Mouse (Mus musculus) embryonic facial prominence, embryonic 11.5 days (tissue): ENCODE results near the gene Capn10. TPM values are rescaled to one million over a fixed set of nuclear protein-coding genes. Genes with fewer than 3 reads are reported as not detected.

Experiments used
- ATAC-seq: fragments of 200-750 bp; cut with Nextera tagmentation; replicated peaks from 2 replicates; pipeline ENCODE4 v1.8.0; 2017; ENCODE audit warnings: low read depth; ENCODE audit not compliant: insufficient number of reproducible peaks, low FRiP score, low TSS enrichment
- DNase-seq: peaks from one replicate; pipeline ENCODE4 v3.0.0-alpha.2; 2015; ENCODE audit warnings: low spot score
- H3K27ac ChIP-seq: fragments of 300-500 bp; sonication (generic); replicated peaks from 2 replicates; pipeline ENCODE4 v1.5.1; 2014; ENCODE audit warnings: mild to moderate bottlenecking, low read depth, low read length, control low read depth
- H3K27me3 ChIP-seq: fragments of 300-500 bp; sonication (generic); 2 replicates; pipeline ENCODE4 v1.6.1; 2014; ENCODE audit warnings: mild to moderate bottlenecking, low read length, moderate library complexity, mixed read lengths; ENCODE audit not compliant: control insufficient read depth, insufficient read depth
- H3K36me3 ChIP-seq: fragments of 300-500 bp; sonication (generic); replicated peaks from 2 replicates; pipeline ENCODE4 v1.6.1; 2014; ENCODE audit warnings: low read depth, mild to moderate bottlenecking, low read length, moderate library complexity, mixed read lengths; ENCODE audit not compliant: control insufficient read depth, insufficient read depth
- H3K4me1 ChIP-seq: fragments of 300-500 bp; sonication (generic); 2 replicates; pipeline ENCODE4 v1.6.1; 2014; ENCODE audit warnings: low read length, mixed read lengths; ENCODE audit not compliant: control insufficient read depth, insufficient read depth
- H3K4me2 ChIP-seq: fragments of 300-500 bp; sonication (generic); 2 replicates; pipeline ENCODE4 v1.6.1; 2014; ENCODE audit warnings: low read depth, mild to moderate bottlenecking, control low read depth, low read length, moderate library complexity
- H3K4me3 ChIP-seq: fragments of 300-500 bp; sonication (generic); 2 replicates; pipeline ENCODE4 v1.5.1; 2014; ENCODE audit warnings: low read depth, low read length, control low read depth
- H3K9ac ChIP-seq: fragments of 300-500 bp; sonication (generic); replicated peaks from 2 replicates; pipeline ENCODE4 v1.6.1; 2014; ENCODE audit warnings: mild to moderate bottlenecking, control low read depth, low read length
- H3K9me3 ChIP-seq: fragments of 300-500 bp; sonication (generic); replicated peaks from 2 replicates; pipeline ENCODE4 v1.6.1; 2016; ENCODE audit warnings: mild to moderate bottlenecking, low read length, inconsistent platforms, mixed read lengths; ENCODE audit not compliant: control insufficient read depth
- WGBS: fragments of 180-500 bp; shearing (Covaris S2); extraction: QIAGEN DNeasy Blood & Tissue Kit; methylation state at CpG from one replicate; pipeline ENCODE4 v1.1.7; 2014; 5-methylcytosine and 5-hydroxymethylcytosine counted together
- polyA plus RNA-seq: library from polyadenylated mRNA; unstranded; fragments of >200 nt; fragmentation: Nextera tagmentation; extraction: Ambion mirVana; gene quantifications from 2 replicates; pipeline ENCODE4 v1.2.1, GENCODE M21; 2014

Capn10 gene
- polyA plus RNA-seq, 1 experiment from 2014 or later, result 25.4 TPM

- Histone ChIP-seq H3K36me3 (no peaks in the 10 kb centered on the region), H3K4me1 (no peaks in the 10 kb centered on the region), H3K9ac (no peak overlapping the region), H3K27me3 (no peaks in the 10 kb centered on the region), H3K4me2 (no peak overlapping the region), H3K4me3 (no peak overlapping the region), H3K9me3 (no peaks in the 10 kb centered on the region), H3K27ac (no peak overlapping the region)
- DNase-seq (no peak), ATAC-seq (no peak)
- 88% methylated on average over 5 of the region's 5 CpGs for WGBS
Observed at GRCm38 (mm10) chr1:92984999-92985398, 50.8 kb downstream of the Capn10 start.

- Histone ChIP-seq H3K4me1 (no peaks in the 10 kb centered on the region), H3K27me3 (no peaks in the 10 kb centered on the region), H3K9ac (no peak overlapping the region), H3K4me3 (no peak overlapping the region), H3K27ac (no peak overlapping the region), H3K4me2 (no peak overlapping the region), H3K9me3 (no peaks in the 10 kb centered on the region), H3K36me3 (no peaks in the 10 kb centered on the region)
- DNase-seq, result no peak
- no peak for ATAC-seq
- 76% methylated on average over 4 of the region's 4 CpGs for WGBS
Observed at GRCm38 (mm10) chr1:92988894-92989293, 54.7 kb downstream of the Capn10 start.

- Histone ChIP-seq H3K27me3 (no peaks in the 10 kb centered on the region), H3K4me3 (no peak overlapping the region), H3K27ac (no peak overlapping the region), H3K9me3 (no peaks in the 10 kb centered on the region), H3K9ac (no peak overlapping the region), H3K36me3 (no peaks in the 10 kb centered on the region), H3K4me1 (no peaks in the 10 kb centered on the region), H3K4me2 (no peak overlapping the region)
- ATAC-seq (no peak), DNase-seq (no peak)
- 61% methylated on average over 4 of the region's 4 CpGs for WGBS
Observed at GRCm38 (mm10) chr1:92989891-92990290, 55.7 kb downstream of the Capn10 start.

- Histone ChIP-seq H3K36me3 (no peaks in the 10 kb centered on the region), H3K9me3 (no peaks in the 10 kb centered on the region), H3K4me1 (no peaks in the 10 kb centered on the region), H3K9ac (no peak overlapping the region), H3K4me2 (no peak overlapping the region), H3K27ac (no peak overlapping the region), H3K4me3 (no peak overlapping the region), H3K27me3 (no peaks in the 10 kb centered on the region)
- no peak for DNase-seq
- ATAC-seq, result no peak
- WGBS, result 78% methylated on average over 6 of the region's 6 CpGs
Observed at GRCm38 (mm10) chr1:92992214-92992855, 58.2 kb downstream of the Capn10 start.

- Histone ChIP-seq H3K9ac (no peak overlapping the region), H3K4me1 (no peaks in the 10 kb centered on the region), H3K4me3 (no peak overlapping the region), H3K36me3 (no peaks in the 10 kb centered on the region), H3K27me3 (no peaks in the 10 kb centered on the region), H3K9me3 (no peaks in the 10 kb centered on the region), H3K27ac (no peak overlapping the region), H3K4me2 (no peak overlapping the region)
- WGBS, result 83% methylated on average over 2 of the region's 2 CpGs
- no peak for ATAC-seq
- DNase-seq, result no peak
Observed at GRCm38 (mm10) chr1:92992880-92993279, 58.7 kb downstream of the Capn10 start.

Other genes with a start within 250 kb of the Capn10 start
- gene Gpc1, start 102.7 kb upstream of the Capn10 start, polyA plus RNA-seq, result 37.7 and 41.9 TPM in 2 replicates
- gene Ankmy1, start 31.5 kb upstream of the Capn10 start, polyA plus RNA-seq, result 0.67 and 0.93 TPM in 2 replicates
- 7.2 and 10.3 TPM in 2 replicates for gene Dusp28, start 27.4 kb upstream of the Capn10 start, polyA plus RNA-seq
- gene Rnpepl1, start 23.6 kb upstream of the Capn10 start, polyA plus RNA-seq, result 13.3 and 15.7 TPM in 2 replicates
- gene Gpr35, start 16.5 kb downstream of the Capn10 start, polyA plus RNA-seq, result 0.21 and 0.25 TPM in 2 replicates
- gene Aqp12, start 72.0 kb downstream of the Capn10 start, polyA plus RNA-seq, result not detected in 2 replicates
- 19.9 and 26.0 TPM in 2 replicates for gene Kif1a, start 167.6 kb downstream of the Capn10 start, polyA plus RNA-seq
- not detected in 2 replicates for gene Agxt, start 200.9 kb downstream of the Capn10 start, polyA plus RNA-seq
- gene 2310007B03Rik, start 226.6 kb downstream of the Capn10 start, polyA plus RNA-seq, result 0.08 and 0.36 TPM in 2 replicates
- 0.14 and 0.25 TPM in 2 replicates for gene Crocc2, start 234.3 kb downstream of the Capn10 start, polyA plus RNA-seq